Mouse (Mus musculus): ENCODE data around the gene Fnip1.

Gene Fnip1

DNA sequence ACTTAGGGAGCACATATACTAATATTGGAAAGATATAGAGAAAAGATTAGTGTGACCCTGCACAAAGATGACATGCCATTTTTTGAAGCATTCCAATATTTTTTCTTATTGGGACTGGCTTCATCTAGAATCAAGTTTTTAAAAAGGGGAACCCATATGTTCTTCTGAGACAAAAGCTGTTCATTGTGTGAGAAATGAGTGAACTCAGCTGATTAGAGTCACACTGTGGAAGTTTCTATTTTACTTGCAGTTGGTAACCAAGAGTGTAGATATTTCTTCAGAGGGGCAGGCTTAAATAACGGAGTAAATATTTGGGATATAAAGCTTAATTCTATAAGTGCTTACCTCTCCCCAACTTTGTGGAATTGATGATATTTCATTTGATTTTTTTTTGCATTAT lies 20.2 kb downstream of the Fnip1 start:
- no peak for DNase-seq (ENCODE audit: low read depth, low spot score)

DNA sequence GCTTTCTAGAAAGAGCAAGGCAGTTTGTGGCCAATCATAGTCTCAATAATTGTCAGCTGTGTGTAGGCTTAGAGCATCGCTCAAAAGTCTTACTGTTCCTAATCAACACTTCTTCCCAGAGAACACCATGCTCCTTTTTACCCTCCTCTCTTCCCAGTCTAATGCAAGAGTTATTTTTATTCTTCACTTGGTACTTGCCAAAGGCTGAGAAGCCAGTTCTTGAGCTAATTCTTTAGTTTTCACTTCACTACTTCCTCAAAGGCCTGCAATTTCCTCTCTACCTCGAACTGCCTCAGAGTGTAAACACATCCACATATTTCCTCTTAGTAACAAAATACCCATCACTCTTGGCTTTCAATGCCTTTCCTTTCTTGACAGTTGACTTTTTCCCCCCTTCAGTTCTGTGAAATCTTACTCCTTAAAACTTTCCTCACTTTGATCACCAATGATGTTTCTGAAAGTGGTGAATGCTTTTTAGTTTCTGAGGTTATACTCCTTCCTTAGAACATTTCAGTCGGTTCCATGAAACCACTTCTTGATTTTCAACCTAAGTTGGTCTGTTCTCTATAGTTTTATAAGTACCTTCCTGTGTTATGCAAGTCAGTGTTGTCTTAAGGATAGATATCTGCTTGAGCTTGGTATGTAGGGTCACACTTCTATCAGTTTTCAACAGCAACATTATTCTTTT lies 26.7 kb downstream of the Fnip1 start:
- no peak for DNase-seq (ENCODE audit: low read depth, low spot score)

DNA sequence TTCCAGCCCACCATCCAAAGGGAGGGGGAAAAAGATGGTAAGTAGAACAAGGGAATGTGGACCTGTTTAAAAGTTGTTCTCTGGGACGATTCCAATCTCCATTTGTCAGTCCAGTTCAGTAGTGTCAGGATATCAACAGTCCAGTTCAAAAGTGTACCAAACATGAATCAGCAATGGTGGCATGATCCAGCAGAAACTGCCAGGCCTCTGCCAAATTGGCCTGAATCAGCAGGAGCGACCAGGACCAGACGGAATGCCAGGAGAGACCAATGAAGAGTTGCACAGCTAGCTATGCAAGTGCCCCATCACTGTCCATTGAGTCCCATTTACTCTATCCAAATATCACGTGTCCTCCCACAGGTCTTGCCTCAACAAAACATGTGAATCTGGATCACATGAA lies 34.2 kb downstream of the Fnip1 start:
- no peak for DNase-seq (ENCODE audit: low read depth, low spot score)

DNA sequence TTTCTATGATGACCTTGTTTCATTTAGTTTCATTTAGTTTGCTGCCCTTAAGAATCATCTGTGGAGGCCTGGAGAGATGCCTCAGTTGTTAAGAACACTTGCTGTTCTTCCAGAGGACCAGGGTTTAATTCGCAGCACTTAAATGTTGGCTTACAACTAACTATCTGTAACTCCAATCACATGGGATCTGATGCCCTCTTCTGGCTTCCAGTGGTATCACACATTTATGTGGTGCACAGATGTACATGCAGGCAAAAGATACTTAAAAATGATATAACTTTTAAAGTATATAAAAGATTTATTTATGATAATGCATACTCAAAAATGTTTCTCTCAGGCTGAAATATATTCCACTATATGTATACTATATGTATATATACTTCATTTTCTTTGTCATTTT lies 40.4 kb downstream of the Fnip1 start:
- peak; percentile 12 for DNase-seq (ENCODE audit: low read depth, low spot score)

DNA sequence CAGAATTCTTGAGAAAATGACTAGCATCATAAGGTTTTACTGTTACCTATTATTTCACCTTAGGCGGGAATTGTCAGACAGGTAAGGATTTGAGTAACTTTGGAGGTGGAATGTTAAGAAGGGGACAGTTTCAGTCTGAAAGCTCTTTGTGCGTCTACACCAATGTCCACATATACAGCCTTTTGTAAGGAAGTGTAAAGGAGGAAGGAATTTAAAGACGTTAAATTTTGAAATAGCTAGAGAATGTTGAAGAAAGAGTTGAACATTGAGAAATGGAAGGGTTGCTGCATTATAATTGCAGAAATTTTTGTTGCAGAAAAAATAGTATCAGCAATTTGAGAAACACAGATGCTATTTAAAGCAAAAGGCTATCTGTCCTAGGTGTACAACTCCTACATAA lies 48.0 kb downstream of the Fnip1 start:
- no peak for DNase-seq (ENCODE audit: low read depth, low spot score)

DNA sequence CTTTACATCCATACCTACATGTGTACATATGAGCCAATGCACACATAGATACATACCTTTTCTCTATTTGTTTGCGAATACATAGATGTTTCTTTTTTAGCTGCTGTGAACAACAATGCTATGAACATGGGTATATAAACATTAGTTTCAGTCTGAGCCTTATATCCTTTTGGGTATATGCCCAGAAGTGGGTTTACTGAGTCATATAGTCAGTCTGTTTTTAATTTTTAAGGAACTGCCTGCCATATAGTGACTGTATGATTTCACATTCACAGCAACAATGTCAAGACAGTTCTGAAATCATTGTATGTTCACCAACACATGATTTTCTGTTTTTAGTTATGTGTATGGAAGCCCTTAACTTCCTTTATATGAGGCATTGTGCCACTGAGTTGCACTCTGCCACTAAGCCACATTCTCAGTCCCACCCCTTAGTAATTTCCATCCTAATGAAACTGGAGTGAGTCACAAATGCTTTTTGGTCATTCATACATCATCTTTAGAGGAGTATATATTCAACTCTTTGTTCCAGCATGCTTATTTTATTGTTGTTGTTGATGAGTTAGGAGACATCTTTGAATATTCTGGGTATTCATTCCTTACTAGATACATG lies 54.1 kb downstream of the Fnip1 start:
- DNase-seq (ENCODE audit: low read depth, low spot score): no peak

DNA sequence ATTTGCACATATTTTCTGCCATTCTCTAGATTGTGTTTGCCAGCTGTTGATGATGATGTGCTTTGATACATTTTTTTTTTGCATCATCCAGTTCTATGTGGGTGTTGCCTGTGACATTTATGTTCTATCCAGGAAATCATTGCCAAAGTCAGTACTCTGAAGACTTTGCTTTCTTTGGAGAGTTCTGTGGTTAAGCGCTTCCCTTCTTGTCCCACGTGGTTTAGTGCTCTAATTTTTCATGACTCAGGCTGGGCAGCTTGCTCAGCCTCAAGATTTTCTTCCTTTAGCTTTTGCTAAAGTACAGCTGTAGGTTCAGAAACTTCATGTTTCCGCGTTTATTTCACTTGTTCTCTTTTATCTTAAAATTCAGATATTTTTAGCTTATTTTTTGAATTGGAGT lies 54.6 kb downstream of the Fnip1 start:
- DNase-seq (ENCODE audit: low read depth, low spot score): no peak

DNA sequence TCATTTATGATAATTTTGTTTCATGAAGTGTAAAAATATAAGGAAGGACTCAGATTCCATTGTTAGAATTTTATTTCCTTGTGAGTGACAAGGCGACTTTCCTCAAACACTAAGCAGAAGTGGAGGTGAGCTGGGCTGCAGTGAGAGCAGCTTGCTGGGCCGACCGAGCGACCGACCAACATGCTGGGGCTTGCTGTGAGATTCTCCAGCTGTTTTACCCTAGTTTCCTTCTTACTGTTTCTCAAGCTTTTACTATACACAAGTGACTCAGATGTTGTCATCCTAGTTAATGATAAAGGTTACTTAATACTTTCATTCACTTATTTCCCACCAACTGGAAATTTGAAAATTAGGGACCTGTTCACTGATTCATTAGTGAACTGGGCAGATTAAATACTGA lies 61.8 kb downstream of the Fnip1 start:
- no peak for DNase-seq (ENCODE audit: low read depth, low spot score)

DNA sequence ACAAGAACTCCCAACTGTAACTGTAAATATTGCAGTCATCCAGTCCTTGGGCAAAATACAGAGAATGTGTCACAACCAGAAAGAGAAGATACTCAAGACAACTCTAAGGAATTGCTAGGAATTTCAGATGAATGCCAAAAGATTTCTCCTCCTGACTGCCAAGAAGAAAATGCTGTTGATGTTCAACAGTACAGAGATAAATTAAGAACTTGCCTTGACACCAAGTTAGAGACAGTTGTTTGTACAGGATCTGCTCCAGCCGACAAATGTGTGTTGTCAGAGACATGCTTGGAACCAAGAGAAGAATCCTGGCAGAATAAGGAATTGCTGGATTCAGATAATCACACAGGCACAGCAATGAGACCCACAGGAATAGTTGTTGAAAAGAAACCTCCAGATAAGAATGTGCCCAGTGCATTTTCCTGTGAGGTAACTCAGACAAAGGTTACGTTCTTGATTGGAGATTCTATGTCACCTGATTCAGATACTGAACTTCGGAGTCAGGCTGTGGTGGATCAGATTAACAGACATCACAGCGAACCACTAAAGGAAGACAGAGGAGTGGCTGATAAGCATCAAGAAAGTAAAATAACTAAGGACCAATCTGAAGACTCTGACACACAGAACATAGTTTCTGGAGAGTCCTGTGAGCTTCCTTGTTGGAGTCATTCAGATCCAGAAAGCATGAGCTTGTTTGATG lies 64.7 kb downstream of the Fnip1 start:
- DNase-seq (ENCODE audit: low read depth, low spot score): no peak

DNA sequence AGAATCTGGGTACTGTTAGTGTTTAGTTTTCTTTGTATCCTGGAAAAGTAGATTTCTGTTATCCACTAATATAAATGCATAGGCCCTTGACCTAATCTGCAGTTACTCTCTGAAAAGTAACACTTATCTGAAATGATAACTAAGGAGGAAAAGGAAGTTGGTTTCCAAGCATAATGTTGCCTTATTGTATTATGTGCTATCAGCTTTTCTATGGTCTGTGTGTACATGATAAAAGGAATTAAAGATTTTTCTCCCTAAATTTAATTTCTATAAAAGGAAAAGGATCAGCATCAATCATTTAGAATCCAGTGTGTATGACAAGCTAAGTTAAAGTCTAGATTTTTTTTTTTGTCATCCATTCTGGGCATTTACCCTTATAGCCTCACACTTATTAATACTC lies 75.6 kb downstream of the Fnip1 start:
- DNase-seq (ENCODE audit: low read depth, low spot score): no peak

DNA sequence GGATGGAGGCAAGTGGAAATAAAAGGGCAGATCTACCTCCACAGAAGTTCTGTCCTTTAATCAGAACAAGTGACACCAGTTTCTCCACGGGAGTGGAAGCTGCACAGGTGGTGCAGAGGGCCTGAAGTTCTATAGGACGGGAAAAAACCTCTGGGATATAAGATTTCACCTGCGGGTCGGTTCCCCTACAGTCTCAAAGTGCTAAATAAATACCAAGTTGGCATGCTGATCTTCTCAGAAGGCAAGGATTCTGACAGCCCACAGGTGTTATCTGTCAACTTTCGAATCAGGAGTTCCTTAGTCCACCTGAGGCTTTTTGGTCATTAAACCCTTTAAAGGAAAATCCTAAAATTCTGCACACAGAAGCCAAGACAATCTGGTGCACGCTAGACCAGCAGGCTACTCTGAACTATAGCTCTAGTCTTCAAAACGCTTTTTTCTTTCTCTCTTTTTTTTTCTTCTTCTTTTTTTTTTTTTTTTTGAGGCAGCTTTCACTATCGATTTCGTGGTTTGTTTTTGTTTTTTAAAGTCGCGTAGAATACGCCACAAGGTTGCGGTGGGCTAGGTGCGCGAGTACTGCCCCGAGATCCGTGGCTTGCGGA lies 84.0 kb downstream of the Fnip1 start:
- no peak for DNase-seq (ENCODE audit: low read depth, low spot score)

DNA sequence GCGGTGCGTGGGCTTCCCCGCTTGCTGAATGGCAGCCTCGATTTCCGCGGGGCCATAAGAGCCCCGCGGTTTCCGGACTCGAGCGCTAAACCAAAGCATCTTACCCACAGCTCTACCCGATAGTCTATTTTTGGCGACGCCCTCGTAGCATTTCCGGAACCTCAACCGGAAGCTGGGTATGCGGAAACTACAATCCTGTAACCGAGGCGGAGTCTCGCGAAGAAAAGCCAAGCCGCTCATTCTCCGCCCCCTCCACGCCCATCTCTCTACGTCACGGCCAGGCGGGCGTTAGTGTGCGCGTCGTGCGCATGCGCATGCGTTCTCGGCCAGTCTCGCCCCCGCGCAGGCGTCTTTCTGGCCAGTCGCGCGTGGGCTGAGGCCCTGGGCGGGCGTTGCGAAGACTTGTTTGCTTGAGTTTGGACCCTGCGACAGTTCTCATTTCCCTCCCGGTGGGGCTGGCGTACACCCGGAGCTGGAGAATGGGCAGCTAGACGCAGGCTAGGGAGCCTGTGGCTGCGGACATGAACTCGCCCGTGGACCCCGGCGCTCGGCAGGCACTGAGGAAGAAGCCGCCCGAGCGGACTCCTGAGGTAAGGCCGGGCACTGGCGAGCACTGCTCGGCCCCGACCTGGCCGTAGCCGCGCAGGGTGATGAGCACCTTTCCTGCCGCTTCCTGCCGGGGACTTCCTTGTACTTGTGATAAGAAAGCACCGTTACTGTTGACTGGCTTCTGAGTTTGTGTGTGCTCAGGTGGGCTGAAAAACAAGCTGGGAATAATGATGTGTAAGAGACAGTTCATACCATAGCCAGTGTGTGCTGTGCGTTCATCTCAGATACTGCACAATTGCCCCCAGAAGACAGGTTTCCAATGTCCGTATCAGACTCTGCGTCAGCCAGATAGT lies 84.8 kb downstream of the Fnip1 start, which contains the start of gene Rapgef6:
TSS of gene Rapgef6 (plus strand) at position 319 of the 902 bp plus-strand sequence.
- peak; percentile 99 for DNase-seq (ENCODE audit: low read depth, low spot score)

DNA sequence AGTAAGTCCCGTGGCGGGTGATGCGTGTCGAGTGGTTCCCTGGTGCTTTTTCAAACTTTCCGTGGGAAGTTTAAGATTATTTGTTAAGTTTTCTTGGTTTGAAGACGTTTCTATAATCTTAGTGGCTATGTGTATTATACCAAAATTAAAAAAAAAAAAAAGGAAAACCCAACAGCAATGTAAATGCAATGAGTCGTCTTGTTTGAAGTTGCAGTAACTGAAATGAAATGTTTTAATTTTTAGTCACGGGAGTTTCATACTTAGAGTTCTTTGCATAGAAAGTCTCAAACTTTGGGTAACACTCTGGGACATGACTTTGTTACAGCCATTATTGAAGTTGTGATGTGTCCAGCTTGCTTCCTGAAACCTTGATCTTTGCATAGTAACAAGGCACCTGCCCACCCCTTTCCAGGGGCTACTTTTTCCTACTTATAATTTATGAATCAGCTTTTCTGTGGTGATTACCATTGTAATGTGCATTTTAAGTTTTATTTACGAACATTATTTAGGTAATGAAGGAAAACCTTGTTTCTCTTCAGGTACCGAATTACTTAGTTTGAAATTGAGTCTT lies 85.5 kb downstream of the Fnip1 start:
- no peak for DNase-seq (ENCODE audit: low read depth, low spot score)

DNA sequence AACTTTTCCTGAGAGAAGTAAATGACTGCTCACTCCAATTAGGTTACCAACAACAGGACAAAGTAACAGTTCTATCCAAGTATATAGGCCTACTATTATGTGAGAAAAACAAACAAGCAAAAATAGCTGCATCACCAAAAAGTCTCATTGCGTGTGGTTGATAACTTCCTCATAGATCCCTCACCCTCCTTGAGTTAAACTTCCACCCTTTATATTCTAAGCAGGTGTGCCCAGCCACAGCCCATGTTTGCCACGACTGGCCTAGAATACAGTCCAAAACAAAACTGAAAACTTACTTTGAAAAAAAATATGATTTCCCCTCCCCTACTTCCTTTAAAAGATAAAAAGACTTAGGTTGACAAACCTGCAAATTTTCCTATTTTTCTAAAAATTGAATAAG lies 90.0 kb downstream of the Fnip1 start:
- no peak for DNase-seq (ENCODE audit: low read depth, low spot score)

DNA sequence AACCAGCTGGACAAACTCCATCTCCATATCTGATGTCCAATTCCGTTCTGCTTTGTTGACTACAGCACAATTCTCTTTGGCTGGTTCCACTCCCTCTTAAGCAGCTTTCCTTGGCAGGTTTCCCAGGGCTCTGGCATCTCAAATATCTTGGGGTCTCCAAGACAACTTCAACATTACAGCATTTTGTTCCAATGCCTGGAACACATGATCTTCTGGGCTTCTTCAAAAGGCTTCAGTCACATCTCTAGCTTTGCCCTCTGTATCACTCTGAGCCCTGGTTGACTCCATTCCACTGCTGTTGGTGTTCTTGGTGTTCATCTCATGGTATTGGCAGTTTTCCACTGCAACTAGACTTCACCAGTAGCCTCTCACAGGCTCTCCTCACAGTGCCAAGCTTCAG lies 92.4 kb downstream of the Fnip1 start:
- no peak for DNase-seq (ENCODE audit: low read depth, low spot score)

DNA sequence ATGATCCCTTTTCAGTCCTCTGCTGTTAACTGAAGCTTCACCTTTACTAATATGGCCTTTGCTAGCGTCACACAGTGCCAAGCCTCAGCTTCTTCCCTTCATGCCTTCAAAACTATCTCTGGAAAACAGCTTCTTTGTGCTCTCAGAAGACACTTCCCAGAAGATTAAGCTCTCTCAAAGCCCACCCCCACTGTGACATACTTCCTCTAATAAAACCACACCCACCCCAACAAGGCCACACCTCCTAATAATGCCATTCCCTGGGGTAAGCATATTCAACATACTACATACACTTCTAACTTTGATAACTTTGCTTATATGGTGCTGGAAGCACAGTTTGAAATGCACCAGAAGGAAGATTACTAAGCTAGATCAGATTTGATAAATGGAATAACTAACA lies 92.9 kb downstream of the Fnip1 start:
- no peak for DNase-seq (ENCODE audit: low read depth, low spot score)

DNA sequence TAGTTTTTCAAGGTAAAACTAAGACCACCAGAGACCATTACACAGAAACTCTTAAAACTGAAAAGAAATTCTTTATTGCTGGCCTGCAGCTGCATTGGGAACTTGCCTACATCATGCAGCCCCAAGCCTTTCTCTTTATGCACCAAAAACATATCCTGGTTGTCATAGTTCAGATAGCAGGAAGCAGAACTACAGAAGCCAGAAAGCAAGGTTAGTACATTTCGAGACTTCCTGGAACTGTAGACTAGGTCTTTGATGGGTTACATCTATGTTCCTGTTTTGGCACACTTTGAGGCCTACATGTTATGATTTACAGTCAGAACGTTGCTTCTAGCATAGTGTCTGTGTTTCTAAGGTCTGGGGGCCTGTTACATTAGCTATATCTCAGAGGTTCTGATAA lies 95.8 kb downstream of the Fnip1 start:
- DNase-seq (ENCODE audit: low read depth, low spot score): no peak

DNA sequence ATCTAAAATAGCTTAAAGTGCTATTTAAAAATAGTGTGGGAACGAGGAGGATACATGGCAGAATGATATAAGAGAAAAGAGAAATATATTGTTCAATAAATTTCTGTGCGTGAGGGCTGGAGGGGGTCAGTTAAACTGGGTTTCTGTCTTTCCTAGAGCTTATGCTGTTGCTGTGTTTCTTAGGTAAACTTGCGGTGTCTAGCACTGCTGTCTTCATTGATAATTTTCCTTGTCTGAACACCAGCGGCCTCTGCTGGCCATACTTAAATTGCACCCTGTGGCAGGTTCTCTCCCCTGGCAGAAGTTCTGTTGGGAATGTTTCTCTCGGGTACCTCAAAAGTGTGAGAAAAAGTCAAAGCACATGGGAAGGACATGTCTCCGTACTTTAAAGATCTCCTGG lies 96.9 kb downstream of the Fnip1 start:
- DNase-seq (ENCODE audit: low read depth, low spot score): peak; percentile 65

DNA sequence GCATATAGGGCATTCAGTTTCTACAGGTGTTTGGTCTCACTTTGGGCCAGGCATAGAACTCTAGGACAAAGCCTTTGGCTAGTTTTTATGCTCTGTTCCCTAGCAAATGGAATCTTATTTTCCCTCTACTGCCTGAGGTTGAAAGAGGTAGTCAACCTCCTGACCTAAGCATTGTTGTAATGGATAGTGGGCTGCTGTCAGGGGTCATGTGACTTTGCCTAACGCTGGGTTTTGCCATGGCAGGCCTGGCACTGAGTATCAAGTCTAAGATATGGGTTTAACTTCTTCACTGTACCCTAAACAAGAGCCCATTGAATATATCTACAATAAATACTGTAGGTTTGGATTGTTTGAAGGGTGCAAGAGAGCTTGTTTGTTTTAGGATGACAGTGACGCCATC lies 101.0 kb downstream of the Fnip1 start:
- no peak for DNase-seq (ENCODE audit: low read depth, low spot score)

DNA sequence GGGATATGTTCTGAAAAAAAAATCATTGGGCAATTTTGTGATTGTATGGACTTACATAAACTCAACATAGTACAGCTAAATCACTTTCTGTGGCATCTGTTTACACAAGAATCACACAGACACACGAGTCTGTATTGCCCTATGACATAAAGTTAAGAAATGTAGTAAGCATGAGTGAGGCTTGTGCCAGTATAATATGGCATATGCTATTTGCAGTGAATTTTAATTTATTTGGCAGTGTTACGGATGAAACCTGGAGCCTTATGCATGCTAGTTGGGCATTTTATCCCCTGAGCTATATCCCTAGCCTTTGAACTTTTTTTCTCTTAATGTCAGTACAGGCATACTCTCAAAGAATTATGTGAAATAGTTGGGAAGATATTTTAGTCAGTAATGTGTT lies 101.5 kb downstream of the Fnip1 start:
- DNase-seq (ENCODE audit: low read depth, low spot score): no peak

DNA sequence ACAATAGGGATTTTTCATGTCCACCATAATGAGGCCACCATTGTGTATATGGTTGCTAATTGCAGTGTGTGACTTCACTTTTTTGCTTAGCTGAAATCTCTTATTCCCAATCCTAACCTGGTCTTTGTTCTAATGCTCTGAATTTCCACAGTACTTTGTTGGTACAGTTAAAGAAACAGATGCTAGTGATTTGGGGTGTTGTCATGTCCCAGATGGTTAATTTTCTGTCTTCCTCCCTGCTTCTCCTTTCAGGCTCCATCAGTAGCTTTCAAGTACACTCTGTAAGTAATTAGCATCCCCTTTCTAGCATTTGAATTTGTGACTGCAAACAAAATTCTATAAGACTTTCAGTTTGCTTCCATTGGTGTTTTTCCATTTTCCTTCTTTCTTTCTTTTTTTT lies 102.3 kb downstream of the Fnip1 start:
- DNase-seq (ENCODE audit: low read depth, low spot score): no peak
